Mouse (Mus musculus): Measurements from ENCODE around the gene Znhit2.

DNA sequence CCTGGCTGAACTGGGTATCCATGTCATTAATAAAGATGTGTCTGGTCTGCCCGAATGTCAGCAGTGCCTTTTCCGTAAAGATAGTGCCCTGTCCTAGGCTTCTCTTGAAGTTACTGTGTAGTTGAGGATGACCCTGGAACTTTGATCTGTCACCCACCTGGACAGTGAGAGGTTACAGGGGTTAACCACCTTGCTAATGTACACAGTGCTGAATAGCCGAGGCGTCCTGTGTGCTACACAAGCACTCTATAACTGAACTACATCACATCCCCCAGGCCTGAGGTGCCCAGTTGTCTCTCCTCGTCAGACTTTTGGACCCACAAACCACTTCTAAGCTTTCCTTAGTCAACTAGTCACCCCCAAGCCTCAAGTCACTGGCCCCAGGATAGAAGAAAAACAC, 1.4 kb downstream of the Znhit2 start:
- TF ChIP-seq CTCF (conservative IDR thresholded peaks at IDR 0.05; ENCODE audit: insufficient read depth, insufficient read length, low read depth, low read length) (no peak), POLR2A (IDR thresholded peaks at IDR 0.05; ENCODE audit: low read depth, low read length) (no peak)
